8 mouse cellular contexts compared by ENCODE assay signal in genomic region chr4:12240941-12241571, GRCm38 (mm10).
DNase-seq lines count a peak whose midpoint lies in the region; ATAC-seq lines count a peak whose summit lies in the region.

No protein-coding gene starts in this region.

- ATAC-seq in granulocyte monocyte progenitor cell, adult 5-6 weeks (replicated peaks; ENCODE audit: poor library complexity, severe bottlenecking): peak; percentile 87
- no peak for ATAC-seq in limb, embryonic 11.5 days (ENCODE audit: insufficient number of reproducible peaks, low FRiP score, low TSS enrichment, low read depth)
- ATAC-seq in midbrain, embryonic 15.5 days (replicated peaks): peak; percentile 80

- peak; percentile 74 for DNase-seq in 416B (ENCODE audit: low read depth)
- peak; percentile 38 to 79 for DNase-seq in adrenal gland, adult (ENCODE audit: inconsistent age in 2 of 2, low spot score in 1 of 2)
- DNase-seq in embryo, embryonic 10.5 days (ENCODE audit: low spot score): peak; percentile 90
- DNase-seq in kidney, adult 11 months: peak; percentile 13
- peak; percentile 87 for DNase-seq in limb, embryonic 11.5 days (ENCODE audit: low spot score)
- peak; percentile 51 for DNase-seq in splenic B cell, adult 2 months (ENCODE audit: low read depth, low spot score)

- H3K4me3 ChIP-seq in limb, embryonic 11.5 days (ENCODE audit: low read depth, low read length): no peak overlapping the region
- H3K4me3 ChIP-seq in midbrain, embryonic 15.5 days: peak overlapping the region; percentile 21

- no peak overlapping the region for H3K4me2 ChIP-seq in limb, embryonic 11.5 days (ENCODE audit: low read depth, severe bottlenecking)
- peak overlapping the region; percentile 45 for H3K4me2 ChIP-seq in midbrain, embryonic 15.5 days

- H3K27me3 ChIP-seq in limb, embryonic 11.5 days (ENCODE audit: control insufficient read depth, insufficient read depth, low read length): no peaks in the 10 kb centered on the region
- no peaks in the 10 kb centered on the region for H3K27me3 ChIP-seq in midbrain, embryonic 15.5 days (replicated peaks)
- no peaks in the 10 kb centered on the region for H3K27me3 ChIP-seq in splenic B cell, adult 2 months (ENCODE audit: control insufficient read depth, insufficient read depth, low read length, poor library complexity, severe bottlenecking)

- H3K9me3 ChIP-seq in limb, embryonic 11.5 days (ENCODE audit: control insufficient read depth, low read length): no peaks in the 10 kb centered on the region
- no peaks in the 10 kb centered on the region for H3K9me3 ChIP-seq in midbrain, embryonic 15.5 days

- H3K27ac ChIP-seq in limb, embryonic 11.5 days (replicated peaks; ENCODE audit: low read depth, low read length): no peak overlapping the region
- H3K27ac ChIP-seq in midbrain, embryonic 15.5 days: peak overlapping the region; percentile 45; the same call in 1 of the 2 replicates

- H3K36me3 ChIP-seq in limb, embryonic 11.5 days (ENCODE audit: control insufficient read depth, insufficient read depth, low read length): no peaks in the 10 kb centered on the region
- H3K36me3 ChIP-seq in midbrain, embryonic 15.5 days (replicated peaks): no peaks in the 10 kb centered on the region
- no peaks in the 10 kb centered on the region for H3K36me3 ChIP-seq in splenic B cell, adult 2 months (ENCODE audit: control insufficient read depth, insufficient read depth, low read length, poor library complexity, severe bottlenecking)

- WGBS in limb, embryonic 11.5 days: 4% methylated on average over 12 of the region's 12 CpGs
- 2% methylated on average over 12 of the region's 12 CpGs for WGBS in midbrain, embryonic 15.5 days

- no peak overlapping the region for H3K9ac ChIP-seq in limb, embryonic 11.5 days (ENCODE audit: low read length)
- H3K9ac ChIP-seq in midbrain, embryonic 15.5 days: no peak overlapping the region

- H3K4me1 ChIP-seq in limb, embryonic 11.5 days (ENCODE audit: control insufficient read depth, insufficient read depth, low read length): no peaks in the 10 kb centered on the region
- peaks cover 13% of the 10 kb centered on the region for H3K4me1 ChIP-seq in midbrain, embryonic 15.5 days

Comparison
In these comparisons a context has a peak if more than half of its experiments do, and no peak if none do; other contexts are left out.
1. DNase-seq: peak in every context shown above with its lines; median percentile 90 in embryo, embryonic 10.5 days; 87 in limb, embryonic 11.5 days; 74 in 416B; 58 in adrenal gland, adult; 51 in splenic B cell, adult 2 months; 13 in kidney, adult 11 months.